Mouse (Mus musculus) neural tube, embryonic 13.5 days (tissue): Measurements from ENCODE around the gene Cited2. TPM values are rescaled to one million over a fixed set of nuclear protein-coding genes. Genes with fewer than 3 reads are reported as not detected.

Source experiments
- ATAC-seq: fragments of 200-750 bp; cut with Nextera tagmentation; 2 replicates; pipeline ENCODE4 v1.8.0; 2017; ENCODE audit warnings: low read depth, mild to moderate bottlenecking, moderate TSS enrichment, moderate library complexity
- H3K27ac ChIP-seq: fragments of 300-500 bp; sonication (generic); replicated peaks from 2 replicates; pipeline ENCODE4 v1.5.1; 2015; ENCODE audit warnings: moderate library complexity, mild to moderate bottlenecking, inconsistent platforms
- H3K27me3 ChIP-seq: fragments of 300-500 bp; sonication (generic); 2 replicates; pipeline ENCODE4 v1.6.1; 2015; ENCODE audit warnings: mild to moderate bottlenecking, inconsistent platforms
- H3K36me3 ChIP-seq: fragments of 300-500 bp; sonication (generic); 2 replicates; pipeline ENCODE4 v1.6.1; 2015; ENCODE audit warnings: mild to moderate bottlenecking, inconsistent platforms
- H3K4me1 ChIP-seq: fragments of 300-500 bp; sonication (generic); replicated peaks from 2 replicates; pipeline ENCODE4 v1.6.1; 2015; ENCODE audit warnings: inconsistent platforms
- H3K4me2 ChIP-seq: fragments of 300-500 bp; sonication (generic); 2 replicates; pipeline ENCODE4 v1.6.1; 2015; ENCODE audit warnings: inconsistent platforms, mild to moderate bottlenecking, moderate library complexity
- H3K4me3 ChIP-seq: fragments of 300-500 bp; sonication (generic); 2 replicates; pipeline ENCODE4 v1.5.1; 2015; ENCODE audit warnings: mild to moderate bottlenecking, inconsistent platforms
- H3K9ac ChIP-seq: fragments of 300-500 bp; sonication (generic); 2 replicates; pipeline ENCODE4 v1.6.1; 2015; ENCODE audit warnings: moderate library complexity, mild to moderate bottlenecking, inconsistent platforms
- H3K9me3 ChIP-seq: fragments of 300-500 bp; sonication (generic); 2 replicates; pipeline ENCODE4 v1.6.1; 2016; ENCODE audit warnings: inconsistent platforms
- WGBS: fragments of 180-500 bp; shearing (Covaris S2); methylation state at CpG from one replicate; pipeline ENCODE4 v1.1.7; 2015; 5-methylcytosine and 5-hydroxymethylcytosine counted together
- polyA plus RNA-seq: library from polyadenylated mRNA; unstranded; fragments of >200 nt; fragmentation: Nextera tagmentation; extraction: Ambion mirVana; gene quantifications from 2 replicates; pipeline ENCODE4 v1.2.1, GENCODE M21; 2015

The Cited2 gene
- polyA plus RNA-seq, result 76.2 and 96.7 TPM in 2 replicates

GRCm38 (mm10) chr10:17722653-17723410 lies at the start of gene Cited2:
TSS of gene Cited2 (plus strand) at chr10:17723218.
- Histone ChIP-seq H3K36me3 (0 out of 2 replicates have a peak, but pooled peaks cover 4% of the 10 kb centered on the region), H3K9ac (peak within 1 kb of the TSS; percentile 99), H3K27ac (peak within 1 kb of the TSS; percentile 100), H3K4me3 (peak within 1 kb of the TSS; percentile 98), H3K4me2 (peak within 1 kb of the TSS; percentile 79), H3K4me1 (peaks cover 39% of the 10 kb centered on the region), H3K9me3 (no peaks in the 10 kb centered on the region), H3K27me3 (no peaks in the 10 kb centered on the region)
- WGBS, result under 1% methylated on average over 55 of the region's 55 CpGs
- peak; percentile 86 for ATAC-seq

- H3K9ac ChIP-seq, result no peak overlapping the region
- H3K4me1 ChIP-seq, result no peaks in the 10 kb centered on the region
- H3K9me3 ChIP-seq, result no peaks in the 10 kb centered on the region
- no peak overlapping the region for H3K27ac ChIP-seq
- WGBS, result 88% methylated on average over 5 of the region's 5 CpGs
- no peaks in the 10 kb centered on the region for H3K36me3 ChIP-seq
- H3K27me3 ChIP-seq, result no peaks in the 10 kb centered on the region
- no peak overlapping the region for H3K4me2 ChIP-seq
- no peak for ATAC-seq
- H3K4me3 ChIP-seq, result no peak overlapping the region
Measured at GRCm38 (mm10) chr10:17674454-17674853, 48.6 kb upstream of the Cited2 start.

GRCm38 (mm10) chr10:17674869-17675268 lies 48.1 kb upstream of the Cited2 start:
- Histone ChIP-seq H3K27me3 (no peaks in the 10 kb centered on the region), H3K4me1 (no peaks in the 10 kb centered on the region), H3K9ac (no peak overlapping the region), H3K9me3 (no peaks in the 10 kb centered on the region), H3K4me3 (no peak overlapping the region), H3K36me3 (no peaks in the 10 kb centered on the region), H3K27ac (no peak overlapping the region), H3K4me2 (no peak overlapping the region)
- ATAC-seq, result no peak
- 96% methylated on average over 2 of the region's 2 CpGs for WGBS

- H3K9me3 ChIP-seq, result no peaks in the 10 kb centered on the region
- 85% methylated on average over 3 of the region's 3 CpGs for WGBS
- no peak overlapping the region for H3K4me2 ChIP-seq
- no peak overlapping the region for H3K9ac ChIP-seq
- no peak overlapping the region for H3K27ac ChIP-seq
- H3K4me1 ChIP-seq, result no peaks in the 10 kb centered on the region
- H3K27me3 ChIP-seq, result no peaks in the 10 kb centered on the region
- no peak for ATAC-seq
- no peak overlapping the region for H3K4me3 ChIP-seq
- H3K36me3 ChIP-seq, result no peaks in the 10 kb centered on the region
Measured at GRCm38 (mm10) chr10:17676464-17676863, 46.6 kb upstream of the Cited2 start.

GRCm38 (mm10) chr10:17677308-17677707 lies 45.7 kb upstream of the Cited2 start:
- 85% methylated on average over 4 of the region's 4 CpGs for WGBS
- ATAC-seq, result no peak

GRCm38 (mm10) chr10:17680432-17681382 lies 42.3 kb upstream of the Cited2 start:
- Histone ChIP-seq H3K4me1 (no peaks in the 10 kb centered on the region), H3K4me2 (no peak overlapping the region), H3K27me3 (no peaks in the 10 kb centered on the region), H3K27ac (no peak overlapping the region), H3K9ac (no peak overlapping the region), H3K9me3 (no peaks in the 10 kb centered on the region), H3K4me3 (no peak overlapping the region), H3K36me3 (no peaks in the 10 kb centered on the region)
- no peak for ATAC-seq
- WGBS, result 79% methylated on average over 8 of the region's 8 CpGs

More at GRCm38 (mm10) chr10:17677308-17677707, 45.7 kb upstream of the Cited2 start:
- H3K4me1 ChIP-seq, result no peaks in the 10 kb centered on the region
- H3K9me3 ChIP-seq, result no peaks in the 10 kb centered on the region
- H3K4me2 ChIP-seq, result no peak overlapping the region
- no peaks in the 10 kb centered on the region for H3K27me3 ChIP-seq
- no peak overlapping the region for H3K27ac ChIP-seq
- H3K9ac ChIP-seq, result no peak overlapping the region
- H3K4me3 ChIP-seq, result no peak overlapping the region
- H3K36me3 ChIP-seq, result no peaks in the 10 kb centered on the region

- Histone ChIP-seq H3K36me3 (no peaks in the 10 kb centered on the region), H3K4me2 (no peak overlapping the region), H3K4me3 (no peak overlapping the region), H3K4me1 (no peaks in the 10 kb centered on the region), H3K27ac (no peak overlapping the region), H3K9me3 (no peaks in the 10 kb centered on the region), H3K9ac (no peak overlapping the region), H3K27me3 (no peaks in the 10 kb centered on the region)
- WGBS, result 90% methylated on average over 2 of the region's 2 CpGs
- no peak for ATAC-seq
Measured at GRCm38 (mm10) chr10:17681386-17681785, 41.6 kb upstream of the Cited2 start.

- H3K36me3 ChIP-seq, result no peaks in the 10 kb centered on the region
- no peaks in the 10 kb centered on the region for H3K9me3 ChIP-seq
- H3K4me2 ChIP-seq, result no peak overlapping the region
- no peaks in the 10 kb centered on the region for H3K4me1 ChIP-seq
- H3K27me3 ChIP-seq, result no peaks in the 10 kb centered on the region
- H3K27ac ChIP-seq, result no peak overlapping the region
- ATAC-seq, result no peak
- 82% methylated on average over 6 of the region's 6 CpGs for WGBS
- no peak overlapping the region for H3K4me3 ChIP-seq
- H3K9ac ChIP-seq, result no peak overlapping the region
Measured at GRCm38 (mm10) chr10:17683852-17684428, 39.1 kb upstream of the Cited2 start.

GRCm38 (mm10) chr10:17689806-17690205 lies 33.2 kb upstream of the Cited2 start:
- 80% methylated on average over 4 of the region's 4 CpGs for WGBS
- H3K9ac ChIP-seq, result no peak overlapping the region
- no peak overlapping the region for H3K4me3 ChIP-seq
- H3K4me2 ChIP-seq, result no peak overlapping the region
- no peaks in the 10 kb centered on the region for H3K36me3 ChIP-seq
- no peaks in the 10 kb centered on the region for H3K9me3 ChIP-seq
- H3K27me3 ChIP-seq, result no peaks in the 10 kb centered on the region
- ATAC-seq, result no peak
- no peaks in the 10 kb centered on the region for H3K4me1 ChIP-seq
- H3K27ac ChIP-seq, result no peak overlapping the region

GRCm38 (mm10) chr10:17691709-17692108 lies 31.3 kb upstream of the Cited2 start:
- no peak overlapping the region for H3K4me2 ChIP-seq
- H3K27ac ChIP-seq, result no peak overlapping the region
- no peaks in the 10 kb centered on the region for H3K4me1 ChIP-seq
- WGBS, result 83% methylated on average over 1 of the region's 1 CpGs
- no peak overlapping the region for H3K4me3 ChIP-seq
- no peaks in the 10 kb centered on the region for H3K36me3 ChIP-seq
- no peaks in the 10 kb centered on the region for H3K9me3 ChIP-seq
- no peak for ATAC-seq
- H3K9ac ChIP-seq, result no peak overlapping the region
- H3K27me3 ChIP-seq, result no peaks in the 10 kb centered on the region

- Histone ChIP-seq H3K9me3 (no peaks in the 10 kb centered on the region), H3K9ac (no peak overlapping the region), H3K4me3 (no peak overlapping the region), H3K27me3 (no peaks in the 10 kb centered on the region), H3K4me2 (no peak overlapping the region), H3K27ac (no peak overlapping the region), H3K36me3 (no peaks in the 10 kb centered on the region), H3K4me1 (no peaks in the 10 kb centered on the region)
- ATAC-seq, result no peak
- 84% methylated on average over 3 of the region's 3 CpGs for WGBS
Measured at GRCm38 (mm10) chr10:17695801-17696200, 27.2 kb upstream of the Cited2 start.
